Mouse (Mus musculus) hindbrain, postnatal 0 days (tissue): Measurements from ENCODE around the gene Brip1. TPM values are rescaled to one million over a fixed set of nuclear protein-coding genes. Genes with fewer than 3 reads are reported as not detected.

ENCODE experiments used
- ATAC-seq: fragments of 200-750 bp; cut with Nextera tagmentation; 2 replicates; pipeline ENCODE4 v1.8.0; 2017; ENCODE audit warnings: mild to moderate bottlenecking, moderate TSS enrichment, moderate library complexity
- DNase-seq: peaks from one replicate; pipeline ENCODE4 v3.0.0-alpha.2; 2015; ENCODE audit warnings: low spot score
- H3K27ac ChIP-seq: fragments of 300-500 bp; sonication (generic); 2 replicates; pipeline ENCODE4 v1.5.1; 2014; ENCODE audit warnings: mild to moderate bottlenecking
- H3K27me3 ChIP-seq: fragments of 300-500 bp; sonication (generic); 2 replicates; pipeline ENCODE4 v1.6.1; 2014; ENCODE audit warnings: low read length, mixed read lengths; ENCODE audit not compliant: insufficient read depth
- H3K36me3 ChIP-seq: fragments of 300-500 bp; sonication (generic); 2 replicates; pipeline ENCODE4 v1.6.1; 2014; ENCODE audit warnings: low read length, mixed read lengths; ENCODE audit not compliant: insufficient read depth
- H3K4me1 ChIP-seq: fragments of 300-500 bp; sonication (generic); 2 replicates; pipeline ENCODE4 v1.6.1; 2014; ENCODE audit warnings: antibody characterized with exemption, low read length, mixed read lengths; ENCODE audit not compliant: insufficient read depth
- H3K4me2 ChIP-seq: fragments of 300-500 bp; sonication (generic); 2 replicates; pipeline ENCODE4 v1.6.1; 2014; ENCODE audit warnings: low read depth, mild to moderate bottlenecking, low read length, moderate library complexity, mixed read lengths
- H3K4me3 ChIP-seq: fragments of 300-500 bp; sonication (generic); 2 replicates; pipeline ENCODE4 v1.5.1; 2014; ENCODE audit warnings: low read length
- H3K9ac ChIP-seq: fragments of 300-500 bp; sonication (generic); replicated peaks from 2 replicates; pipeline ENCODE4 v1.6.1; 2014; ENCODE audit warnings: mild to moderate bottlenecking, low read length, moderate library complexity, mixed read lengths
- H3K9me3 ChIP-seq: fragments of 300-500 bp; sonication (generic); 2 replicates; pipeline ENCODE4 v1.6.1; 2016; ENCODE audit warnings: low read length, mixed read lengths
- CTCF ChIP-seq: IDR thresholded peaks from 2 replicates; pipeline ENCODE4 v1.5.1; 2016; ENCODE audit warnings: antibody characterized with exemption, control low read depth, low read depth
- WGBS: fragments of 180-500 bp; shearing (Covaris S2); extraction: QIAGEN DNeasy Blood & Tissue Kit; methylation state at CpG from one replicate; pipeline ENCODE4 v1.1.7; 2014; 5-methylcytosine and 5-hydroxymethylcytosine counted together
- polyA plus RNA-seq: library from polyadenylated mRNA; unstranded; fragments of >200 nt; fragmentation: Nextera tagmentation; extraction: Ambion mirVana; gene quantifications from 2 replicates; pipeline ENCODE4 v1.2.1, GENCODE M21; 2015
- total RNA-seq: library from RNA; depleted of rRNA; stranded (reverse); fragments of >200 nt; gene quantifications from 2 replicates; pipeline ENCODE4 v1.2.3, GENCODE M21; 2014

Brip1 gene
- total and polyA plus RNA-seq, 2 experiments from 2014 or later = 1.0 to 2.5 TPM

GRCm38 (mm10) chr11:86117078-86117869, 83.7 kb downstream of the Brip1 start:
- no peak for DNase-seq
- no peak for ATAC-seq
- no peak for TF ChIP-seq CTCF
- no peaks in the 10 kb centered on the region for H3K4me1 ChIP-seq
- no peaks in the 10 kb centered on the region for H3K27me3 ChIP-seq
- no peaks in the 10 kb centered on the region for H3K36me3 ChIP-seq
- H3K9ac ChIP-seq = no peak overlapping the region
- H3K4me2 ChIP-seq = no peak overlapping the region
- no peaks in the 10 kb centered on the region for H3K9me3 ChIP-seq
- no peak overlapping the region for H3K4me3 ChIP-seq
- no peak overlapping the region for H3K27ac ChIP-seq
- WGBS = 92% methylated on average over 7 of the region's 7 CpGs

- no peak overlapping the region for H3K9ac ChIP-seq
- no peaks in the 10 kb centered on the region for H3K9me3 ChIP-seq
- DNase-seq = no peak
- ATAC-seq = no peak
- no peaks in the 10 kb centered on the region for H3K4me1 ChIP-seq
- no peak for TF ChIP-seq CTCF
- 97% methylated on average over 1 of the region's 1 CpGs for WGBS
- no peak overlapping the region for H3K4me2 ChIP-seq
- no peaks in the 10 kb centered on the region for H3K36me3 ChIP-seq
- H3K4me3 ChIP-seq = no peak overlapping the region
- no peak overlapping the region for H3K27ac ChIP-seq
- no peaks in the 10 kb centered on the region for H3K27me3 ChIP-seq
Measured at GRCm38 (mm10) chr11:86115955-86116354, 85.0 kb downstream of the Brip1 start.

- DNase-seq (no peak), ATAC-seq (no peak)
- Histone ChIP-seq H3K4me3 (no peak overlapping the region), H3K4me1 (no peaks in the 10 kb centered on the region), H3K9me3 (no peaks in the 10 kb centered on the region), H3K27ac (no peak overlapping the region), H3K27me3 (no peaks in the 10 kb centered on the region), H3K9ac (no peak overlapping the region), H3K4me2 (no peak overlapping the region), H3K36me3 (no peaks in the 10 kb centered on the region)
- WGBS = 94% methylated on average over 4 of the region's 4 CpGs
- no peak for TF ChIP-seq CTCF
Measured at GRCm38 (mm10) chr11:86107276-86107675, 93.7 kb downstream of the Brip1 start.

- Histone ChIP-seq H3K4me3 (no peak overlapping the region), H3K4me2 (no peak overlapping the region), H3K9ac (no peak overlapping the region), H3K4me1 (no peaks in the 10 kb centered on the region), H3K27me3 (no peaks in the 10 kb centered on the region), H3K9me3 (no peaks in the 10 kb centered on the region), H3K36me3 (no peaks in the 10 kb centered on the region), H3K27ac (no peak overlapping the region)
- TF ChIP-seq CTCF = no peak
- ATAC-seq (no peak), DNase-seq (no peak)
Measured at GRCm38 (mm10) chr11:86106596-86106995, 94.4 kb downstream of the Brip1 start.

GRCm38 (mm10) chr11:86101191-86101590, 99.8 kb downstream of the Brip1 start:
- DNase-seq (no peak), ATAC-seq (no peak)
- no peaks in the 10 kb centered on the region for H3K9me3 ChIP-seq
- no peaks in the 10 kb centered on the region for H3K27me3 ChIP-seq
- H3K4me2 ChIP-seq = no peak overlapping the region
- H3K9ac ChIP-seq = no peak overlapping the region
- no peaks in the 10 kb centered on the region for H3K4me1 ChIP-seq
- no peak overlapping the region for H3K27ac ChIP-seq
- no peak overlapping the region for H3K4me3 ChIP-seq
- TF ChIP-seq CTCF = no peak
- 84% methylated on average over 6 of the region's 6 CpGs for WGBS
- H3K36me3 ChIP-seq = no peaks in the 10 kb centered on the region

- no peak for DNase-seq
- H3K36me3 ChIP-seq = no peaks in the 10 kb centered on the region
- ATAC-seq = no peak
- TF ChIP-seq CTCF = no peak
- no peak overlapping the region for H3K4me3 ChIP-seq
- H3K27me3 ChIP-seq = no peaks in the 10 kb centered on the region
- H3K27ac ChIP-seq = no peak overlapping the region
- H3K4me2 ChIP-seq = no peak overlapping the region
- no peaks in the 10 kb centered on the region for H3K9me3 ChIP-seq
- H3K4me1 ChIP-seq = no peaks in the 10 kb centered on the region
- H3K9ac ChIP-seq = no peak overlapping the region
- WGBS = 68% methylated on average over 2 of the region's 2 CpGs
Measured at GRCm38 (mm10) chr11:86099341-86099740, 101.7 kb downstream of the Brip1 start.

GRCm38 (mm10) chr11:86088815-86089214, 112.2 kb downstream of the Brip1 start:
- TF ChIP-seq CTCF = no peak
- no peak for ATAC-seq
- H3K27me3 ChIP-seq = no peaks in the 10 kb centered on the region
- no peak overlapping the region for H3K4me3 ChIP-seq
- H3K27ac ChIP-seq = no peak overlapping the region
- H3K4me2 ChIP-seq = no peak overlapping the region
- DNase-seq = no peak
- no peaks in the 10 kb centered on the region for H3K9me3 ChIP-seq
- H3K4me1 ChIP-seq = no peaks in the 10 kb centered on the region
- H3K36me3 ChIP-seq = no peaks in the 10 kb centered on the region
- H3K9ac ChIP-seq = no peak overlapping the region
